Mouse (Mus musculus) cerebellum, adult 2 months (tissue): ENCODE measurements at regions not wholly inside any gene's neighbourhood (a gene's known extent, or its start where the extent isn't known, plus 50 kb on each side); places are given as distances from the start of the nearest gene placed in this dataset.

ENCODE experiments used
- CTCF ChIP-seq: fragments of 200-500 bp; IDR thresholded peaks from 2 replicates; pipeline ENCODE4 v1.5.1; 2011; ENCODE audit warnings: low read depth, mild to moderate bottlenecking, control low read depth, low read length, moderate library complexity, borderline replicate concordance; ENCODE audit not compliant: insufficient read depth
- POLR2A ChIP-seq: fragments of 200-500 bp; IDR thresholded peaks from 2 replicates; pipeline ENCODE4 v1.6.1; 2011; ENCODE audit warnings: low read length, control low read depth, borderline replicate concordance; ENCODE audit not compliant: insufficient read depth

DNA sequence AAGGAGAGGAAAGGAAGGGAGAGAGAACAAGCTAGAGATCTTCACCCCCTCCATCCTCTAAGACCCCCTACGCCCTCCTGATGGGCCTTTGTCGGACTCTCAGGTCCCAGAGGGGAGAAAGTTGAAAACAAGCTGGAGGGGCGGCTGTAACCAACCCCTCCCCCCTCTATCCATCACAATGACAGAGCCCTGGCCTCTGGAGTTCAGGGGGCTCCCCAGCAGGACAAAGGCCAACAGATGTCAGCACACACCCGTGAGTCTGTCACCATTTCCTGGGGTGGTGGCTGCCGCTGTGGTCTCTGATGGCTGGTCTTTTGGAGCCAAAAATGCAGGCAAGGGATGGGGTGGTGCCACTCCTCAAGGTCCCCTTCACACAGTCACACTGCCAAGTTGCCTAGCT lies 52.9 kb upstream of the Tnrc6c start:
- TF ChIP-seq CTCF (no peak), POLR2A (no peak)
